Mouse (Mus musculus) spleen, adult 2 months (tissue): ENCODE data around the gene Adamts13. TPM values are rescaled to one million over a fixed set of nuclear protein-coding genes. Genes with fewer than 3 reads are reported as not detected.

Experiments
- DNase-seq, 2 experiments: peaks; one replicate each; pipeline versions ENCODE4 v3.0.0 to v3.0.0-alpha.2; 2012 to 2021; ENCODE audit warnings: low spot score in 2 of 2, low read depth in 1 of 2
- H3K27ac ChIP-seq: fragments of 200-500 bp; 2 replicates; pipeline ENCODE4 v1.5.1; 2012; ENCODE audit warnings: low read length, inconsistent platforms; ENCODE audit not compliant: insufficient read depth
- H3K27me3 ChIP-seq: fragments of 200-500 bp; 2 replicates; pipeline ENCODE4 v1.6.1; 2012; ENCODE audit warnings: mild to moderate bottlenecking, moderate library complexity, low read length, inconsistent platforms; ENCODE audit not compliant: control insufficient read depth, insufficient read depth
- H3K36me3 ChIP-seq: fragments of 200-500 bp; 2 replicates; pipeline ENCODE4 v1.6.1; 2012; ENCODE audit warnings: mild to moderate bottlenecking, low read length, inconsistent platforms; ENCODE audit not compliant: control insufficient read depth, insufficient read depth
- H3K4me1 ChIP-seq: fragments of 200-500 bp; 2 replicates; pipeline ENCODE4 v1.6.1; 2011; ENCODE audit warnings: inconsistent platforms; ENCODE audit not compliant: control insufficient read depth, insufficient read depth, insufficient read length
- H3K4me3 ChIP-seq: fragments of 200-500 bp; 2 replicates; pipeline ENCODE4 v1.5.1; 2011; ENCODE audit warnings: mild to moderate bottlenecking, inconsistent platforms; ENCODE audit not compliant: insufficient read depth, insufficient read length; ENCODE audit errors: extremely low read depth
- CTCF ChIP-seq: fragments of 200-500 bp; IDR thresholded peaks from 2 replicates; pipeline ENCODE4 v1.5.1; 2011; ENCODE audit warnings: mild to moderate bottlenecking, inconsistent platforms; ENCODE audit not compliant: insufficient read depth, insufficient read length, insufficient replicate concordance; ENCODE audit errors: extremely low read depth
- POLR2A ChIP-seq: fragments of 200-500 bp; IDR thresholded peaks from 2 replicates; pipeline ENCODE4 v1.6.1; 2011; ENCODE audit warnings: low read depth, low read length, inconsistent platforms
- WGBS: fragments of 180-500 bp; shearing (Covaris S2); methylation state at CpG from one replicate; pipeline ENCODE4 v1.1.7; 2018; 5-methylcytosine and 5-hydroxymethylcytosine counted together
- polyA plus RNA-seq: library from polyadenylated mRNA; depleted of rRNA; stranded (reverse); fragments of >200 nt; gene quantifications from 2 replicates; pipeline ENCODE4 v1.2.3, GENCODE M21; 2012

The Adamts13 gene
- polyA plus RNA-seq, 1 experiment: 2.4 TPM

- H3K4me3 ChIP-seq: no peak overlapping the region
Observed at GRCm38 (mm10) chr2:26954735-26955395, 18.4 kb upstream of the Adamts13 start.

DNA sequence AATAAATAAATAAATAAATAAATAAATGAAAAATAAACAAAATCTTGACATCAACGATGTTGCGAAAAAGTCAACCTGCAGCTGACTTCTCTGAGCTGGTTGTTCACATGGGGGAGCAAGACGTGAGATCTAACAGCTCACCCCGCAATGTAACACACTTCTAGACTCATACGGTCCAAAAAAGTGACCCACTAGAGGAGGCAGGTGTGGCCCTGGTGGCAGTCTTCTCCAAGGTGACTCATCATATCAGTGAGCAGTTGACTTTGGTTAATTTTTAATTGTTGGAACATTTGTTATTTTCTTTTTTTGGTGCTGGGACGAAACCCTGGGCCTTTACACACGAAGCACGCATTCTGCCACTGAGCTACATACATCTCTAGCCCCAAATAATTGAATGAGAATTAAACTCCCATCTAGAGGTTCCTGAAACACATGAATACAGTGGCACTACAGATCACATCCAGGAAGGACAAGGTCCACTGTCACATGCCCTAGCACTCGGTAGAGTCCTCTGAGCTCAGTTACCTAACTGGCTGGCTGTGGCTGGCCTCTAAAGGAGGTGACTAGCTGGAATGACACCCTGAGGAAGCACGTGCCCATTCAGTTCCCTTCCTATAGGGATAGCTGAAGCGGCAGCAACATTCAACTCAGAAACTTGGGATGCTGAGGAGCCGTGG lies 16.3 kb upstream of the Adamts13 start:
- Histone ChIP-seq H3K4me1 (no peaks in the 10 kb centered on the region), H3K27ac (no peak overlapping the region), H3K4me3 (no peak overlapping the region), H3K27me3 (no peaks in the 10 kb centered on the region), H3K36me3 (peaks cover 54% of the 10 kb centered on the region)
- WGBS: 94% methylated on average over 12 of the region's 12 CpGs
- no peak for TF ChIP-seq CTCF
- TF ChIP-seq POLR2A: no peak
- DNase-seq: no peak

More at GRCm38 (mm10) chr2:26954735-26955395, 18.4 kb upstream of the Adamts13 start:
- Histone ChIP-seq H3K4me1 (no peaks in the 10 kb centered on the region), H3K27me3 (no peaks in the 10 kb centered on the region), H3K36me3 (peaks cover 56% of the 10 kb centered on the region), H3K27ac (no peak overlapping the region)
- no peak for DNase-seq
- TF ChIP-seq CTCF: no peak
- no peak for TF ChIP-seq POLR2A
- 83% methylated on average over 2 of the region's 2 CpGs for WGBS

DNA sequence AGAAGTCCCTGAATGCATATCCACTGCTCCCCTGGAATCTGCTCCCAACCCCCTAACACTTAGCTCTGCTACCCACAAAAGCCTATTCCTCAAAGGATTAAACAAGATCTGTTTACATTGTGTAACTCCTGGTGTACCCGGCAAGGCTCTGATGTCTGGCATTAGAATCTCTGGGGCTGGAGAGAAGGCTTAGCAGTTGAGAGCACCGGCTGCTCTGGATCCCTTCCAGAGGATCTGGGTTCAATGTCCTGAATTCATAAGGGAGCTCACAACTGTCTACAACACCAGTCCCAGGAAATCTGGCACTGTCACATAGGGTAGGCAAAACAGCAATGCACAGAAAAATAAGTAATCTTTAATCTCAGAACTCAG lies 15.7 kb upstream of the Adamts13 start:
- Histone ChIP-seq H3K27ac (no peak overlapping the region), H3K36me3 (peaks cover 54% of the 10 kb centered on the region), H3K4me1 (no peaks in the 10 kb centered on the region), H3K4me3 (no peak overlapping the region), H3K27me3 (no peaks in the 10 kb centered on the region)
- TF ChIP-seq CTCF: no peak
- no peak for TF ChIP-seq POLR2A
- no peak for DNase-seq
- 96% methylated on average over 2 of the region's 2 CpGs for WGBS

DNA sequence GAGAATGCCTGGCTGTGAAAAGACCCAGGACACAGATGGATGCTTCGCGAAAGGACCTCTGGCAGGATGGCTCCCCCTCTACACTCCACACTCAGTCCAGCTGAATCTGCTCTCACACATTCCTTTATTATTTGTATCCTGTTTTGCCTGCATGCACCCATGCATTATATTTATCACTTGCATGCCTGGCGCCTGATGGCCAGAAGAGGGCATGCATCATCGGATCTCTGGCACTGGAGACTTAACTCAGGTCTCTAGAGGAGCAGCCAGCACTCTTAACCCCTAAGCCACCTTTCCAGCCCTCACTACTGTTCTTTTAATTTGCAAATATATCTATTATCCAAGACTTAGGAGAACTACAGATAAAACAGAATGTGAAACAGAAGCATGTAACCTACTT lies 12.5 kb upstream of the Adamts13 start:
- 72% methylated on average over 4 of the region's 4 CpGs for WGBS
- Histone ChIP-seq H3K4me3 (no peak overlapping the region), H3K27ac (no peak overlapping the region), H3K4me1 (peaks cover 8% of the 10 kb centered on the region; the same call in 1 of the 2 replicates), H3K27me3 (no peaks in the 10 kb centered on the region), H3K36me3 (peaks cover 32% of the 10 kb centered on the region)
- TF ChIP-seq CTCF (no peak), POLR2A (no peak)
- no peak for DNase-seq

GRCm38 (mm10) chr2:26963923-26964723 lies 9.1 kb upstream of the Adamts13 start, which contains the start of gene Rexo4:
Rexo4 (minus strand) TSS chr2:26964386.
- peak within 1 kb of the TSS; percentile 95 for H3K27ac ChIP-seq
- WGBS: under 1% methylated on average over 50 of the region's 50 CpGs
- H3K4me1 ChIP-seq: peaks cover 8% of the 10 kb centered on the region; the same call in 1 of the 2 replicates
- peak within 1 kb of the TSS; percentile 81 for H3K4me3 ChIP-seq
- H3K27me3 ChIP-seq: no peaks in the 10 kb centered on the region
- TF ChIP-seq CTCF (no peak), POLR2A (peak; percentile 56; the same call in 1 of the 2 replicates)
- peaks cover 8% of the 10 kb centered on the region for H3K36me3 ChIP-seq
- DNase-seq: peak; percentile 85 to 92

- TF ChIP-seq CTCF: no peak
- 25% methylated on average over 14 of the region's 14 CpGs for WGBS
Observed at GRCm38 (mm10) chr2:26964724-26965370, 8.4 kb upstream of the Adamts13 start.

More at GRCm38 (mm10) chr2:26964724-26965370, 8.4 kb upstream of the Adamts13 start:
- no peak for DNase-seq
- Histone ChIP-seq H3K4me3 (peak overlapping the region; percentile 81), H3K27ac (peak overlapping the region; percentile 95), H3K36me3 (peaks cover 4% of the 10 kb centered on the region), H3K27me3 (no peaks in the 10 kb centered on the region), H3K4me1 (peaks cover 8% of the 10 kb centered on the region; the same call in 1 of the 2 replicates)
